Mouse (Mus musculus) ES-CJ7 (cell line): ENCODE results near the gene Dppa3.
"Not testable (repeated sequence)": the region's sequence is repeated elsewhere in the genome, so short reads cannot be mapped to it uniquely, and the experiment has no call there.

Experiments used
- DNase-seq: peaks from one replicate; pipeline ENCODE4 v3.0.0; 2011; ENCODE audit warnings: low read depth, low spot score

Dppa3 gene

GRCm38 (mm10) chr6:122609771-122610170 is 16.4 kb upstream of the Dppa3 start, which contains the start of gene Gdf3:
Gene Gdf3 (minus strand): TSS chr6:122610087.
- DNase-seq: peak; percentile 86

- DNase-seq: no peak
Observed at GRCm38 (mm10) chr6:122612426-122612825, 13.8 kb upstream of the Dppa3 start.

GRCm38 (mm10) chr6:122614047-122614446 is 12.2 kb upstream of the Dppa3 start:
- peak; percentile 82 for DNase-seq

DNA sequence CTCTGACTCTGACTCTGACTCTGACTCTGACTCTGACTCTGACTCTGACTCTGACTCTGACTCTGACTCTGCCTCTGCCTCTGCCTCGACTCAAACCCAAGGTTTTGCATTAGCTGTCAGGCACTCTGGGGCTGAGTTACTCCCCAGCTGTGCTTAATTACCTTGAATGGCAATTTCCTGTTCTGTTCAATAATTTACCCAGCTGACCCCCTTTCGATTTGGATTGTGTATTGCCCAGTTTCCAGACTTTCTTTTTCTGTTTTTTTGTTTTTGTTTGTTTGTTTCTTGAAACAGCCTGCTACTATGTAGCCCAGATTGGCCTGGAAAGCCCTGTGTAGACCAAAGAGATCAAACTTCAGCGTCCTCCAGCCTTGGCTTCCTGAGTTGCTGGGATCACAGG is 10.2 kb upstream of the Dppa3 start:
- DNase-seq: no peak

DNA sequence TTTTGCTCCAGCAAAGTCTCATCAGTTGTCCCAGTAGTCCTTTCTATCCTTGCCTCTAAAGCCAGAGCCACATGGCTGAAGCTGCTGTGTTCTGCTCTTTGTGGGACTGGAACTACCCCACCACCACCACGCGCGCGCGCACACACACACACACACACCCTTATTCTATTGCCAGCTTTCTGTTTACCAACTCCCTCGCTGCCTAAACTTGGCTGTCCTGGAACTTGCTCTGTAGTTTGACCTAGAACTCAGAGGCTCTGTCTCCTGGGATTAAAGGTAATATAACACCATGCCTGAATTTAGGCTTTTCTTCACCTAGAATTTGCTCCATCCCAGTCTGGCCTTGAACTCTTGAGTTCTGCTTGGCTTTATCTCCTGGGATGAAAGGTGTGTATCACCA is 5.1 kb upstream of the Dppa3 start:
- DNase-seq: no peak

- DNase-seq: peak; percentile 96
Observed at GRCm38 (mm10) chr6:122624480-122624879, 1.7 kb upstream of the Dppa3 start.

DNA sequence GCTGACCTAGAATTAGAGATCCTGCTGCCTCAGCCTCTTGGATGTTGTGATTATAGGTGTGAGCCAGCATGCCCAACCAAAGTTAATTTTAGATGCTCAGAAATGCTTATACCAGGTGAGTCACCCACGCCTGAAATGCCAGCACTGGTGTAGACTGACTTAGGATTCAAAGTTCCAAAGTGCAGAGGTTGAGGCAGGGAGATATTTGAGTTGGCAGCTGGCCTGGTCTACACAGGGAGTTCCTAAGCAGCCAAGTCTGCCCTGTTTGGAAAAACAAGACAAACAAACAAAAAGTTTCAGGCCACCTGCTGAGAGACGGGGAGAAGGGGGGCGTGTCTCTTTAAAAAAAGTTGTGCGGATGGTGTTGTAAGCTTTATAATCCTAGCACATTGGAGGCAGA is 1.1 kb upstream of the Dppa3 start:
- no peak for DNase-seq

DNA sequence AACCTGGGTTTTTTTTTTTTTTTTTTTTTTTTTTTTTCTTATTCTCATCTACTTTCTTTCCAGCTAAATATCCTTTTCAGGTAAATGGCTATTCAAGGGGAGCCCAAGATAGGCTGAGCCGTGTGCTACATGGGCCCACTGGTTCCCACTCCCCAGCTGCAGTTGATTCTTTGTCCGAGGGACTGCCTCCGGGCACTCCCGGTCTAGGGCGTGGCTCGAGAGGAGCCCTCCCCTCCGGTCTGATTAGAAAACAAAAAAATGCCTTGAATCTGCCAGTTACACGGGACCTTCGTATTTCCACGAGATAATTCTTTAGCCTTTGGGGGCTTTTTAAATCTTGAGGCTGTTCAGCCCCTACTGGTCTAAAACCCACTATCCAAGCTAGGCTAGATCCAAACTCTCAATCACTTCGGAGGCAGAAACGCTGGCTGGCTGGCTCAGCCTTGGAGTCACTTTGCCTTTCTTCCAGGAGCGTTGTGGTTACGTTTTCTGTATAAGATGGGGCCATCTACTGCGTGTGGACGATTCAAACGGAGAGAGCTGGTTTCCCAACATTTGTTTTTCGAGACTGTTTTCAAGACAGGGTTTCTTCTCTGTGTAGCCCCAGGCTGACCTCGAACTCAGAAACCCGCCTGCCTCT is 1.4 kb downstream of the Dppa3 start:
- peak; percentile 60 for DNase-seq

- peak; percentile 85 for DNase-seq
Observed at GRCm38 (mm10) chr6:122633411-122633810, 7.2 kb downstream of the Dppa3 start.

GRCm38 (mm10) chr6:122635315-122635714 is 9.1 kb downstream of the Dppa3 start:
- DNase-seq: no peak

DNA sequence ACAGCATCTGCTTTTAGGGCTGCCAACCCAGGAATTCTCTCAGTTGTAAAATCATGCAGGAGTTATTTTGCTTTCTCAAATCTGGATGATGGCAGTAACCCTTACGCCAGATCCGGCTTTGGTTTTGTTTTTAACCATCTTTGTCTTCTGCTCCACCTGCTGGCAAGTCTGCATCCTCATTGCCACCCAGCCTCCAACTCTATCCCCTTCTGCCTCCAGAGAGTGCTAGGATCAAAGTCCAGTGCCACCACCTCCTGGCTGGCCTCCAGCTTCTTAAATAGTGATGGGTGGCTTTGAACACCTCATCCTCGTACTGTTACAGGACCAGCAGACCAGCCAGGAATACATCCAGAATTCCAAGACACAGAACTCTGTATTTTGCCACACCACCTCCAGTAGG is 10.5 kb downstream of the Dppa3 start:
- DNase-seq: peak; percentile 74

DNA sequence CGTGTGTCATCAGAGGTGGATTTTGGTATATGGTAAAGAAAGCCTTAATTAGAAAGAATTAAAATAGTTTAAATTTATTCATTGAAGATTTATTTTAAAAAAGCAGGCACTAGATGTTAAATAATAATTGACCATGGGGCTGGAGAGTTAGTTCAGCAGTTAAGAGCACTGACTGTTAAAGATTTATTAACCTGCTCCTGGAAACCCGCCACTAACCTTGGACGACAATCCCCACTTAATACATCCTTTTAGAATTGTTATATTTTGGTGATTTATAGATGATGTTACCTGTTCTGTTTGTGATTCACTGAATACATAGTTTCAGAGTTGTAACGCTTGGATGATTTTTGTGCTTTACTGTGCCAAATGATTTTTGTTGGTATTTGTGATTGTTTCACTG is 11.4 kb downstream of the Dppa3 start:
- DNase-seq: not testable (repeated sequence)

DNA sequence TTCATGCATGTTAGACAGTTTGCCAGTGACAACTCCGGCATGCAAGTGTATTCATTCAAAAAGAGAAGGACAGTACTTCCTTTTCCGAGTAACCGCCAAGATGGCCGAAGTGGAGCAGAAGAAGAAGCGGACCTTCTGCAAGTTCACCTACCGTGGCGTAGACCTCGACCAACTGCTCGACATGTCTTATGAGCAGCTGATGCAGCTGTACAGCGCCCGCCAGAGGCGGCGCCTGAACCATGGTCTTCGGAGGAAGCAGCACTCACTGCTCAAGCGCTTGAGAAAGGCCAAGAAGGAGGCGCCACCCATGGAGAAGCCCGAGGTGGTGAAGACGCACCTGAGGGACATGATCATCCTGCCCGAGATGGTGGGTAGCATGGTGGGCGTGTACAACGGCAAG is 18.0 kb downstream of the Dppa3 start:
- DNase-seq: peak; percentile 51

- DNase-seq: no peak
Observed at GRCm38 (mm10) chr6:122649903-122650302, 23.7 kb downstream of the Dppa3 start.

DNA sequence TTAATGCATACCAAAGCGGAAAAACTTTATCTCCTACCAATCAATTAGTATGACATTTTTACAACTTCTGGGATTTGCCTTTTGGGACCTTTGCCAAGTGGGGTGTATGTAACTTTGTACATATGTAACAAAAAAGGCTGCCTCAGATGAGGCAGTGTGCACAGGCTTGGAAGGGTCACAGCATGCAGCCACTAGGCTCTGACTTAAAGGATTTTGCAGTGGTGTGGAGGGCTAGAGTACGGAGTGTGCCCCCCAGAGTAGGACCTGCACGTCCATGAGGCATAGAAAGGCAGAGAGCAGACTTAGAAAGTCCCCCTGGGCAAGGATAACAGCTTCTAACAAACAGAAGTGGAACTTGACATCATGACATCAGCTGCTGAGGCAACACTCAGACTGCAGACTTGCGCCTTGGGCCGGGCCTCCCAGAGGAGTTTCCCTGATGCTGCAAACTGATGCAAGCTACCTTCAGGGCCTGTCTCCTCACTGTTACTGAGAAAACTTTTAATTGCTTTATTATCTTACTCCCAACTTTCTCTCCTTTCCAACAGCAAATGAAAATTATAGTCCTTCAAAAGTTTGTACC is 24.3 kb downstream of the Dppa3 start:
- DNase-seq: no peak

GRCm38 (mm10) chr6:122654301-122654700 is 28.1 kb downstream of the Dppa3 start:
- no peak for DNase-seq

GRCm38 (mm10) chr6:122657630-122658029 is 31.4 kb downstream of the Dppa3 start:
- DNase-seq: no peak

- DNase-seq: peak; percentile 65
Observed at GRCm38 (mm10) chr6:122659567-122659966, 33.4 kb downstream of the Dppa3 start.

GRCm38 (mm10) chr6:122660601-122661379 is 34.6 kb downstream of the Dppa3 start:
- peak; percentile 91 for DNase-seq

DNA sequence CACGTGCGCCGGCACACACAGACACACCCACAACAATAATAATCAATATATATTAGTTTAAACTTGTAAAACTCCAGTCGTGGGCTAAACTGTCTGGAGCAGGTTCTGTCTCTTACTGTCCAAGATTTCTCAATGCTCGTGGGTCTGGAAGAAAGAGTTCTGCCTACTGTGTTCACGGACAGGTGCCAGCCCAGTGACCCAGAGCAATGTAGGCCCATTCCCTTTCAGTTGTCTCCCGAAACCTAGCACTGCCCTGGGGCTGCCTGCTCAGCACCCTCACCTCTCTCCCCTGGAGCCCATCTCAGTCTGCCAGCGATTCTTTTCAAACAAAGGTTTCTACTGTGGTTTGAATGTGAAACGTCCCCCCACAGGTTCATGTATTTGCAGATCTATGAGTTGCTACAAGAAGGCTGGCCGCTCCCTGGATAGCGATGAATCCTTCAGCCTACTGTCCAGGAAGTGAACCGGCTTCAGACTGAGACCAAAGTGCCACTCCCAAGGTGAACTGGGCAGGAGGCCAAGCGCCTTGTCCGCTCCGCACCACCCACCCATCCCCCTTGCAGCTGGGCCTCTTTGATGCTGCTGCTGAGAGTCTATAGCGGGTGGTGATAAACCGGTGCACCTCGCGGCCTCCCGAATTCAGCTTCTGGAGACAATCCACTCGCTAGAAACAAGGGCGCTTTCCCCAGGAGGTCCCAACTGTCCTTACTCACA is 36.5 kb downstream of the Dppa3 start:
- peak; percentile 97 for DNase-seq

DNA sequence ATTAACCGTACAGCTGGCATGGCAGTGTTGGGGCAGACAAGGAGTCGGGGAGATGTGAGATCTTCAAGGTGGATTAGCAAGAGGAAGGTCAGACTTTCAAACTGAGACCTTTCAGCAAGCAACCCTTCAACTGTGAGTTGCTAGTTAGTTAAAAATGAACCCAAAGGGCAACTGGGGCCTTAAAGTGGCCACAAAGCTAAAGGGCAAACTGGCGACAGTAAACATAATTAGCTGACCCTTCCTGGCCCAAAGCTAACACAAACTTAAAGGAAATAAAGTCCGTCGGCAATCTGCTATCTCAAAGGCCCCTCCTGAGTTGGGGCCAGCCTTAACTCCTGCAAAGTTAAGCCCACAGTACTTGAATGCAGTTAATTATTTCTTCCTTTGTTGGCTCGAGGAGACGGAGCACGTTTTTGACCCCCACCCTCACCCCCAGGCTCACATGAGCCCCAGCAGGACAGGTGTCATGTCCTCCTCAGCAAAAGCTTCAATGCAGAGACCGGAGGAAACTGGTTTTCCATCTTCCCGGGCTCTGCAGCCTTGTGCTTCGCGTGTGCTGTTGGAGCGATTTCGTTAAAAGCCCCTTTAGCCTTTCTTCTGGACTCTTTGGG is 37.5 kb downstream of the Dppa3 start:
- DNase-seq: peak; percentile 81

DNA sequence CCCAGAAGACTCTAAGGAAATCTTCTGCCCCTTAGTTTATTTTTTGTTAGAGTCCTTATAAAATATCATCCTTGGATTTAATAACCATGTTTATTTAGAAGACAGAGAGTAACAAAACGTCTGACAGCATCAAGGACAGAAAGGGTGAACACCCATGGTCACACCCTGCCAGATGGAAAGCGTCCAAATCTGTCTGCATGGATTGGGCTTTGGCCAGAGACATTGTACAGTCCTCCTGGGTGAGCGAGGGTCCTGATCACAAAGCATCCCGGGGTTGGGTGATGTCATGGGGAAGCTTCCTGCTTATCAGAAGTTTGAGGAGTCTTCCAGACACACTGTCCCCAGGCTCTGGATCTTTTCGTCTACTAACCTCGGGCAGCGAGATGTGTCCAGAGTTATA is 39.7 kb downstream of the Dppa3 start:
- DNase-seq: no peak
